Mouse (Mus musculus): ENCODE measurements around the gene Prrx1.

- no peak for TF ChIP-seq CTCF (IDR thresholded peaks at IDR 0.05; ENCODE audit: control insufficient read depth, insufficient read depth, insufficient replicate concordance, low read depth, low read length)
- TF ChIP-seq POLR2A (IDR thresholded peaks at IDR 0.05; ENCODE audit: control insufficient read depth, low read depth, low read length) = no peak
Measured at GRCm38 (mm10) chr1:163255884-163256283, 57.6 kb downstream of the Prrx1 start.
